Mouse (Mus musculus): ENCODE data around the gene Zdhhc8.

GRCm38 (mm10) chr16:18268182-18268581 is 33.2 kb upstream of the Zdhhc8 start:
- no peak for TF ChIP-seq POLR2A (IDR thresholded peaks at IDR 0.05; ENCODE audit: low read depth, low read length)
- no peak for TF ChIP-seq CTCF (IDR thresholded peaks at IDR 0.05; ENCODE audit: extremely low read depth, insufficient read length, insufficient replicate concordance, low read depth, low read length)

Data from small intestine, adult 2 months (tissue).